Mouse (Mus musculus) embryo, embryonic 11 days (tissue): Measurements from ENCODE around the gene Orai2.
"Not testable (repeated sequence)": the region's sequence is repeated elsewhere in the genome, so short reads cannot be mapped to it uniquely, and the experiment has no call there.

Experiments used
- DNase-seq: peaks from one replicate; pipeline ENCODE4 v3.0.0-alpha.2; 2015

Orai2 gene

DNA sequence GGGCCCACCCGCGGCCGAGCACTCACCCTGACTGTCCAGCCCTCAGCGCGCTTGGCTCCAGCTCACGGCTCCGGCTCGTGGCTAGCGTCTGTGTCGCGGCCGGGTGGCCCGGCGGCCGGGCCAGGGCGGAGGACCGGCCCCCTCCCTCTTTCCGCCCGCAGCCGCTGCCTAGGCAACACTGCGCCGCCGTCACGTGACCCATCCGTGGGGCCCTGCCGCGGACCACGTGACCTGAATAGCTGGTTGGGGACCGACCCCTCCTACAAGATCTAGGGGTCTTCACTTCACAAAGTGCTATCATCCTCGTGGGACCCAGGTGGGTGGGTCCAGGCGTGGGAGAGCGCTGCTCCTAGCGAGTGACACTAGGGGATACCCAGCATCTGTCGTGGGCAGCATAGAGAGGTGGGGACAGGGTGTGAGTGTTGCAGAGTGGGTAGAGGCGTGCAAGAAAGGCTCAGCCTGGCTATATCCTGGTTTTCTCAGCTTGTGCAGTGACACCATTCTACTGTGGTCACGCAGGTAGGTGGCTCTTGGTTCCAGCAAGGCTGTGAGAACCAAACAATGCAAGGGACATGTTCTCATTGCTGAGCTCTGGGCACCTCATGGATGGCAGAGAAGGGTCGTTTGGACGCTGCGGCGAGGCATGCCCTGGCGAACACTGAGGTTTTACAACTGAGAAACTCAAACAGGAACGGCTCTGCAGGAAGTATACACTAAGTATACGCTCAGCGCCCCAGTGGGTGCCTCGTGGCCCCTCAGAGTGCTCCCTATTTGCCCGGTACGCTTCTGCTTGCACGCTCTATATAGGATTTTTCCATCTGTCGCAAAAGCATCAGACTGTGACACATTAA lies at the start of gene Orai2:
Orai2 (minus strand) TSS at position 202 of the 851 bp plus-strand sequence.
- peak; percentile 92 for DNase-seq

DNA sequence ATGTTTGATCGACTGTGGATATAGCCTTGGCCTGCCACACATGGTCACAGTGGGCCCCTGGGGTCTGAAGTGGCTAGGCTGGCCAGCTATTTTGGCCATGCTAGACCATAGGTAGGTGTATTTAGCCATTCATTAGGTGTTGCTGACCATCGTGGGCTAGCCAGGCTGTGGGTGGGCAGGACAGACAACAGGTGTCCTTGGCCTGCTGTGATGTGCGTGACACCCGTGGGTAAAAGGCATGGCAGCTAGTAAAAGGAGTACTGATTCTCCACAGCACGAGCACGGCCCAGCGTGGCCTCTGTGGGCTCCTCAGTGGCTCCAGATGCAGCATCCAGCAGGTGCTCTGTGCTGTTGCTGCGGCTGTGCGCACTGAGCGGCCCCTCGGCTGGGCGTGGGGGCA lies 48.1 kb upstream of the Orai2 start:
- DNase-seq, result no peak

- no peak for DNase-seq
Measured at GRCm38 (mm10) chr5:136217932-136218381, 47.4 kb upstream of the Orai2 start.

DNA sequence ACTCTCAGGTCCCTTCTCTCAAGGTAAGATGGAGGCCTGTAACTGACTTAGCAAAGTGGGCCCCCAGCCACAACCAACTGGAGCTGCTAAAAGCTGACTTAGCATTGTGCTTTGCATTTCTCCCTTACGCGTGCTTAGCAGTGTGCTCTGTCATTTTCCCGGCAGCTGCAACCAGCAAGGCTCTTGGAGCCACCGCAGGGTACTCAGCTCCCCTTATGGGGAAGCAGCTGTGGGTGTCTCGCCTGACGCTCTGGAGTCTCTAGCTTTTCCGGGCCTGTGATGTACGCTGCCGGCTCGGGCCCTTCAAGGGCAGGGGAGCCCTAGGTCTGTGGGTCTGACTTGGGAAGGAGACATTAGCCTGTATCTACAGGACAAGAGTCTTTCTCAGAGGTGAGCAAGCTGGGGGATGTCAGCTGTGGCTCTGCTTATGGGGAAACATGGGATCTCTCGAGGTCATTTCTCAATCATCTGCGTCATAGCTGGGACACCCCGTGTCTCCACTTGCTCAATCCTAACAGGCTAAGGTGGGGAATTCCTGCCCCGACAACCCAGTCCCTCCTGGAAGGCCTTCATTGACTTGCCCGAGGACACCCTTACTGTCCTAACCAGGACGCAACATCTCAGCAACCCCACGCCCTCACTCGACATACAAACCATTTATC lies 46.6 kb upstream of the Orai2 start:
- no peak for DNase-seq

- DNase-seq, result no peak
Measured at GRCm38 (mm10) chr5:136215958-136216357, 45.4 kb upstream of the Orai2 start.

DNA sequence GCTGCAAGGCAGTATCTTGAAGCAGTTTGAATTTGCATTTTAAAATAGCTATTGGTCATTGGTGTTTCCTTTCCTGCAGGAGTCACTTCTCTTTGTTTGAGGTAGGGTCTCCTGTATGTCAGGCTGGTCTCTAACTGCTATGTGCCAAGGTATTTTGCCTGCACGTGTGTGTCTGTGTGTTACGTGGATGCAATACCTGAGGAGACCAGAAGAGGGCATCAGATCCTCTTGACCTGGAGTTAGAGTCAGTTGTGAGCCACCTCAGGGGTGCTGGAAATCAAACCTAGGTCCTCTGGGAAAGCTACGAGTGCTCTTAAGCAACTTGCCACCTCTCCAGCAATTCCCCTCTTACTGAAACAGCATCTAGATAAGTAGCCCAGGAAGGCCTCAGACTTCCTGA lies 44.7 kb upstream of the Orai2 start:
- no peak for DNase-seq

- no peak for DNase-seq
Measured at GRCm38 (mm10) chr5:136213716-136214115, 43.2 kb upstream of the Orai2 start.

GRCm38 (mm10) chr5:136212716-136213115 lies 42.2 kb upstream of the Orai2 start:
- no peak for DNase-seq

- not testable (repeated sequence) for DNase-seq
Measured at GRCm38 (mm10) chr5:136211341-136212102, 41.0 kb upstream of the Orai2 start.

- no peak for DNase-seq
Measured at GRCm38 (mm10) chr5:136210549-136210948, 40.0 kb upstream of the Orai2 start.

- peak; percentile 89 for DNase-seq
Measured at GRCm38 (mm10) chr5:136201832-136202231, 31.3 kb upstream of the Orai2 start.

DNA sequence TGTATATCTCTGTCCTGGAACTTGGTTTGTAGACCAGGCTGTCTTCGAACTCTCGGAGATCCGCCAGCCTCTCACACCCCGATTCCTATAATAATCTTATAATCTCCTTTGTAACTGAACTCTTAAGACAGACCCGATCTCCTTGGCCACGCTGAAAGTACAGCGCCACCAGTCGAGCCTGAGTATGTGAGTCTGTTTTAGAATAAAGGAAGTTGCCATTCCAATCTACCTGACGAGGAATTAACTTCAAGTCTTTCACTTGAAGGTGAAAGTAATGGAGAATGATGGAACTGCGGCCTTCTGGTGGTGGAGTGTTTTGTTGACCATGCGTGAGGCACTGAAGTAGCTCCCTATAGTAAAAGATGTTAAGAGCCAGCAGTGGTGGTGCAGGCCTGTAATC lies 29.0 kb upstream of the Orai2 start:
- DNase-seq, result peak; percentile 35

DNA sequence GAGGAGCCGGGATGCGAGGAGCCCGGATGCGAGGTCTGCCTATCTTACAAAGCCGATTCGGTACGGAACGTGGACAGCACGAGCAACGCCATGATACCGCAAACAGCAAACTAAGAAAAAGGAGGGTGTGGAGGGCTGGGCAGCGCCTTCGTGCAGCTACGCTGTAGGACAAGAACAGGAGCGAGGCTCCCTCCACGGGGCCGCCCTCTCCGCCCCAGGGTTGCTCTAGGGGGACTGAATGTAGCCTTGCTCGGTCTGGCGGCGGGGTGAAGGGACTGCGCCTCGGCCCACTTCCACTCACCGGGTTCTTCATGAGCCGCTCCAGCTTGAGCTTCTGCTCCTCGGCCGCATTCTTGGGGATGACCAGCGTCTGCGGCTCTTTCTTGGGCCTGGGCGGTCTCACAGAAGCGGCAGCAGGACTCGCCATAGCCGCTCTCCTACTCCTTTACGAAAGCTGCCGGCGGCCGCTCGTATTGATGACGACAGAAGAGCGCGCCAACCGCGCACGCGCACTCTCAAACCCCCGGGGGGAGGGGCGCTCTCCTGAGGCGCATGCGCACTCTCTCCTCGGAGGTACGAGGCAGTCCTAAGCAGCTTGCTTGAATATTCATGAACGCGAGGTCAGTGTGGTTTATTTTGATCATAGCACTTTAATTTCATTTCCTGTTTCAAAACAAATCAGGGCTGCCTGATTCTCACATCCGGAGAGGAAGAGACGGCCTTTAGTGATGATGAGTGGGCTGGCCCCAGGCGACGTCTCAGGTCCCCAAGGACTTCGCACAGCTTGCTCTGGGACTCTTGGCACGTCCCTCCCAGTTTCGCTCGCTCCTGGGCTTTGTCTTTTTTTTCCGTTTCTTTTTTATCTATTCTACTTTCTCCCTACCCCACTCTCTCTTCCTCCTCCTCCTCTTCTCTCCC lies 28.2 kb upstream of the Orai2 start, which contains the start of gene Prkrip1:
Prkrip1 (minus strand) TSS at position 490 of the 918 bp plus-strand sequence.
- DNase-seq, result peak; percentile 95

GRCm38 (mm10) chr5:136191870-136192269 lies 21.4 kb upstream of the Orai2 start:
- no peak for DNase-seq

GRCm38 (mm10) chr5:136186723-136187122 lies 16.2 kb upstream of the Orai2 start:
- DNase-seq, result peak; percentile 52

DNA sequence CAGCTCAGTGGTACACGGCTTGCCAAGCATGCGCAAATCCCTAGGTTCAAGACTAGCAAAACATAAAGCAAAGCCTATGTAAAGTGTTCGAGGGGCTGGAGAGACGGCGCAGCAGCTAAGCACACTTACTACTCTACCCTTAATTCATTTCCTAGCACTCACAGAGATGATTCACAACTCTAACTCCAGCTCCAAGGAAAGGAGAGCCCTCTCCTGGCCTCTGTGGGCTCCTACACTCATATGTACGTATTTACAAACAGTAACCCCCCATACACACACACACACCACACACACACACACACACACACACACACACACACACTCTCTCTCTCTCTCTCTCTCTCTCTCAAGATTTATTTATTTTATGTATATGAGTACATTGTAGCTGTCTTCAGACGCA lies 13.3 kb upstream of the Orai2 start:
- DNase-seq, result no peak

DNA sequence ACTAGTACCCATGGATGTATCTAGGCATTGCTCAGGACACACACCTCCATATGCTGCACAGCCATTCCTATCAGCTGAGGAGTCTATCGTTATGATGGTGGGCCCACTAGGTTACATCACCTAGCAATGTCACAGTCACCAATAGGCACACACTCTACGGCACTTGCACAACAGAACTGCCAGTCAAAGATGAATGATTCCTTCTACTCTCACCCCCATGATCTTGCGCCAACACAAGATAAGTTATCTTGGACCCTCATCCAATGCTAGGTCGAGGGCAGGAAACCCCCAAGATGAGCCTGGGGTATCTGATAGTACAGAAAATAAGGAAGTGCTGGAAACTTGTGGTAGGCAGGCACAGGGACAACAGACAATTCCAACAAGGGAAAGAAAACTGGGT lies 12.3 kb upstream of the Orai2 start:
- DNase-seq, result no peak

DNA sequence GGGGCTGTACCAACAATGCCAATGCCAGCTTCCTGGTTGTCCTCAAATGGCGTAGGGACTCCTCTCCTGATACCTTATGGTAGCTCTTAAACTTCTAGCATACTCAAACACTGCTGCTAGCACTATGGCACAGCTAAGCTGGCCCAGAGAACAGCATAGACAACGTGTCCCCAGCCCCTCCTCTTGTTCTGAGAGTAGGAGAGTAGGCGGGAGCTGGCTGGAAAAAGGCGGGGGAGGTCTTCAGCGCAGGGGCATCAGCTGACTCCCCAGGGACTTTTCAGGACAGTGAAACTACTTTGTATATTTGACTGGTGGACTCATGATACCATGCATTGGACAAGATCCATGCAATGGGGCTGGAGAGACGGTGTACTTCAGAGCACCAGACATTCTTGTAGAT lies 11.5 kb upstream of the Orai2 start:
- DNase-seq, result no peak

GRCm38 (mm10) chr5:136181197-136181596 lies 10.7 kb upstream of the Orai2 start:
- DNase-seq, result no peak

- no peak for DNase-seq
Measured at GRCm38 (mm10) chr5:136179594-136179993, 9.1 kb upstream of the Orai2 start.

DNA sequence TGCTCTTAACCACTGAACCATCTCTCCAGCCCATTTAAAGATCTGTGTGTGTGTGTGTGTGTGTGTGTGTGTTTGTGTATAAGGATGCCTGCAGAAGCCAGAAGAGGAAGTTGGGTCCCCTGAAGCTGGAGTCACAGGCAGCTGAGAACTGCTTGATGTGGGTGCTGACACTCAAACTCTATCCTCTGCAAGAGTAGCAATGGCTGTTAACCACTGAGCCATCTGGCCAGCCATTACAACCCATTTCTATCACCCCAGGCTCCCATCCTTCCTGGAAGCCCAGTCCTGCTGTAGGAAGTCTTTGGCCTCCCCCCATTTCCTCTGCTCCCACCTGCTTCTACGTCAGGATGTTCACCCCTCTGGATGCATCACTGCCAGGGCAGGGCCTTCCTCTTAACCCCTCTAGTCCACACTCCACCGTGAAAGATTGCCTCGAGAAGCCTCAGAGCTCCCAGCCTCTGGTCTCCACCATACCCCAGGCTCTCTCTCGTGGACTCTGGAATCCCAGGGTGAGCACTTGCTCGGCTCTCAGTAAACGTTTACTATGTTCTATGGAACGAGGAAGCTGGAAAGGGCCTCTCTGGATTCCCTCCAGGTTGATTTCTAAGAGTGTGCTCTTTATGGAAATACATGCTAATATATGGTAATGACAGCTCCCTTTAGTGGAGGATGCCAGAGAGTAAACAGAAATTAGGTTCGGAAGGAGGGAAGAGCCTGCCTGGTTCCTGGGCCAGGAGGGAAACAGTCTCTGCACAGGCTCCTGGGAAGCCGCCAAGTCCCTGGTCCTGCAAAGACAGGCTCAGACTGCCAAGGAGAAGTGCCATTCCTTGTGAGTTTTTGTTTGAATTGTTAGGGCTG lies 3.3 kb upstream of the Orai2 start:
- no peak for DNase-seq
